Mouse (Mus musculus) gastrocnemius, adult 18-20 months (tissue): Measurements from ENCODE around the gene Tmem192. TPM values are rescaled to one million over a fixed set of nuclear protein-coding genes. Genes with fewer than 3 reads are reported as not detected.

Experiments used
- DNase-seq: peaks from one replicate; pipeline ENCODE4 v3.0.0; 2021; ENCODE audit warnings: low spot score
- long read RNA-seq, 2 experiments: library from polyadenylated mRNA; stranded (forward); transcript quantifications; one replicate each; pipeline ENCODE4 v2.0.0; 2021
- total RNA-seq, 2 experiments: library from RNA; stranded (reverse); gene quantifications; 2 replicates each; pipeline ENCODE4 v1.2.3; 2021

Gene Tmem192
- total RNA-seq, result 10 to 100 TPM; 21.8 TPM
- long read RNA-seq, experiment 1, transcript Tmem192-201 (6 exons, 1,122 nt), result major isoform, 21 of 24 reads
- long read RNA-seq, experiment 1, partial matches to known transcripts, result 0 of 24 reads
- long read RNA-seq, experiment 1, other reads (novel, unspliced or antisense), result 3 of 24 reads
- long read RNA-seq, experiment 2, transcript Tmem192-201 (6 exons, 1,122 nt), result major isoform, 22 of 26 reads
- long read RNA-seq, experiment 2, partial matches to known transcripts, result 0 of 26 reads
- long read RNA-seq, experiment 2, other reads (novel, unspliced or antisense), result 4 of 26 reads

- peak; percentile 97 for DNase-seq
Measured at GRCm38 (mm10) chr8:64946820-64947697, at the start of gene Tmem192. Gene Tmem192 (plus strand): TSS chr8:64947185.

DNA sequence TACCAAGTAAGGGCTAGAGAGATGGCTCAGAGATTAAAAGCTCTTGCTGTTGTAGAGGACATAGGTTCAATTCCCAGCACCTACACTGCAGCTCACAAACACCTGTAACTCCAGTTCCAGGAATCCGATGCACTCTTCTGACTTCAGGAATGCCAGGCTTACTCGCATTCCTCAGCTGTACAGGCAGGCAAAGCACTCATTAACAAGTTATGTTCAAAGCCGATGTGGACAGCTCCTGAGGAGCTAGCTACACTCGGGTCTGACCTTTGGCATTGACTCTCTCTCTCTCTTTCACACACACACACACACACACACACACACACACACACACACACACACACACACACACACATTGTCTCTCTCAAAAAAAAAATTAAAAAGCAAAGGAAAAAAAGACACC lies 48.3 kb upstream of the Tmem192 start:
- no peak for DNase-seq

DNA sequence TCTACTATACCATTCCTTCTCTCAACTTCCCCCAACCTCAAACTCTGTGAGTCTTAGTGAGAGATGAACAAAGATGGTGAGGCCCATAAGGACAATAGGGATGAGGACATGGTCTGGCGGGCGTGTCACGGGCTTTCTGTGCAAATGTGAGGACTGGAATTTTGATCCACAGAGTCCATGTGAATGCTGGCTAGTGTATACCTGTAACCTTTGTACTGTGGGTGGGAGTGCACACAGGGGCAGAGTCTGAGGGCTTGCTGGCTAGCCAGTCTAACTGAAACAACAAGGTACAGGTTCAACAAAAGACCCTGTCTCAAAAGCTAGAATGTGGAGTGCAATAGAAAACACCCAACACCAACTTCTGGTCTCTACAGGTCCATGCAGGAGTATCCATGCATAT lies 46.3 kb upstream of the Tmem192 start:
- no peak for DNase-seq

- no peak for DNase-seq
Measured at GRCm38 (mm10) chr8:64901527-64902156, 45.3 kb upstream of the Tmem192 start.

- DNase-seq, result no peak
Measured at GRCm38 (mm10) chr8:64902191-64902590, 44.8 kb upstream of the Tmem192 start.

- no peak for DNase-seq
Measured at GRCm38 (mm10) chr8:64903778-64904177, 43.2 kb upstream of the Tmem192 start.

- no peak for DNase-seq
Measured at GRCm38 (mm10) chr8:64910026-64910425, 37.0 kb upstream of the Tmem192 start.

GRCm38 (mm10) chr8:64916793-64917192 lies 30.2 kb upstream of the Tmem192 start:
- DNase-seq, result no peak

DNA sequence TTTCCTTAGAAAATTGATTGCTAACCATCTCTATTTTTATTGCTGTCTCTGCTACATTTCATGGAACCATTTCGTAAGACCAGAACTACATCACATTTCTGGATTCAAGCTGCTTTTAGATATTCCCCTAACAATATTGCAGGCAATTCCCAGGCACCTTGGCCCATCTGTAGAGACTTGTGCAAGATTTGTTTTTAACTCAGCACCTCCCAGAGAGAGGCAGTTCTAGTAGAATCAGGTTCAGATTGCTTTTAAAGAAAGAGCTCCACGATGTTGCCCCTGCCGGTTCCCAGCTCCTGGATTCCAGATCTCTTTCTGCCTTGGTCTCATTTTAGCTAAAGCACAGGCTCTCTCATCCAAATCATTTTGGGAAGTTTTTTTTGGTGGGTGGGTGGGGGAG lies 23.7 kb upstream of the Tmem192 start:
- peak; percentile 7 for DNase-seq

DNA sequence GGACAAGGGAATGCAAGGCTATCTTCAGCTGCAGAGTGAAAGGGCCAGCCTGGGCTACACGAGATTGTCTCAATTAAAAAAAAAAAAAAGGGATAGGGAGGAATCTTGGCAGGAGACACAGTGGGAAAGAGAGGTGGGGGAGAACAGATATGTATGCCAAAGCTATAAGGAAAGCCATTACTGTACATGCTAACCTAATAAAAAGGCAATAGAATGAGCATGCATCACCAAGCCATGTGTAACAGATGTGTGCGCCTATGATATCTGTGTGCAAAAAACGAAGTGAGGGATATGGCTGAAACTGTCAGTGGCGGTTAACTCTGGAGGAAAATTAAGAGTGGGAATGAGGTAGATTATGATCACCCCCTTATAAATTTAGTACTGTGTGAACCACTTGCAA lies 21.2 kb upstream of the Tmem192 start:
- DNase-seq, result no peak

GRCm38 (mm10) chr8:64926355-64926754 lies 20.6 kb upstream of the Tmem192 start:
- no peak for DNase-seq

- DNase-seq, result no peak
Measured at GRCm38 (mm10) chr8:64928938-64929337, 18.0 kb upstream of the Tmem192 start.

DNA sequence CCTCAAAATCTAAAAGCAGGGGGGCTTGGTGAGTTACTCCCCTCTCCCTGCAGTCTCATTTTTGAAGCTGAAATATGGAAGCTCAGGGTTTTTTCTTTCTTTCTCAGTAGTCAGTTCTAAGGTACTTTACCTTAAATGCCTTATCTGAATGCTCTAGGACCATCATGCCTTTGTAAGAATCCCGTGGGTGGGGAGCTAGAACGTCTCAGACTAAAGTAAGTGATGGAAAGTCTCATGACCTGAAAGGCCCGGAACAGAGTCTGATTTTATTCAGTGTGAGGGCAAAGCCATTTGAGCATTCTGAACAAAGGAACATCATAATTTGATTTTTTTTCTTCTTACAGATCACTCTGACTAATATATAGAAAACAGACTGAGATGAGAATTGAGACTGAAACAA lies 12.0 kb upstream of the Tmem192 start:
- DNase-seq, result no peak

DNA sequence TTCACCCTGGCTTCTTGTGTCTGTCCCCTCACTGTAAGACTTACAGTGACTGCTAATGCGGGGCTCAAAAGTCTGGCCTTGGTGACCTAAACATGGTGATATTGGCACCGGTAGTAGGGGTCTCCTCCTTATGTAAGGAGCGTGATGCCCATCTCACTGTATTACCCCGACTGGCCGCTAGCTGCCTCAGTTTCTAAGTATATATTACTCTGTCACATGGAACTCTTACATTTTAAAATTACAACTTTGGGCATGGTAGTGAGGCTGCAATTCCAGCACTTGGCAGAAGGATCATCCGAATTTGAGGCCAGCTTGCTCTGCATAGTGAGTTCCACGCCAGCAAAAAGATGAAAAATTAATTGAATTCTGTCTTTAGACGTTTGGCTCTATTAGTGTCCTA lies 6.0 kb upstream of the Tmem192 start:
- no peak for DNase-seq

- peak; percentile 81 for DNase-seq
Measured at GRCm38 (mm10) chr8:64941495-64941894, 5.5 kb upstream of the Tmem192 start.

DNA sequence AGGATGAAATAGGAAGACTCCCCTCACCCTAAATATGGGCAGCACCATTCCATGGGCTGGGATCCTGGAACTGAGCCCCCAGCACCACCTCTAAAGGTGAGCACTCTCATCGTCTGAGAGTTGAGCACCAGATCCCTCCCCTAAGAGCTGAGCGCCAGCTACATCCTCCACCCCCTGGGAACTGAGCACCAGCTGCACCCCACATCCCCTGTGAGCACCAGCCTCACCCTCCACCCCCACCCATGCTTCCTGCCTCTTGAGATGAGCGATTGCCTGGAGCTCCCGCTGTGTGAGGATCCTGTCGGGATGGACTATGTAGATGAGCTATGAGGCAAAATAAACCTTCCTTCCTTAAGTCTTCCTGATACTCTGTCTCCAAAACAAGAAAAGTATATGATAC lies 4.0 kb upstream of the Tmem192 start:
- DNase-seq, result no peak

DNA sequence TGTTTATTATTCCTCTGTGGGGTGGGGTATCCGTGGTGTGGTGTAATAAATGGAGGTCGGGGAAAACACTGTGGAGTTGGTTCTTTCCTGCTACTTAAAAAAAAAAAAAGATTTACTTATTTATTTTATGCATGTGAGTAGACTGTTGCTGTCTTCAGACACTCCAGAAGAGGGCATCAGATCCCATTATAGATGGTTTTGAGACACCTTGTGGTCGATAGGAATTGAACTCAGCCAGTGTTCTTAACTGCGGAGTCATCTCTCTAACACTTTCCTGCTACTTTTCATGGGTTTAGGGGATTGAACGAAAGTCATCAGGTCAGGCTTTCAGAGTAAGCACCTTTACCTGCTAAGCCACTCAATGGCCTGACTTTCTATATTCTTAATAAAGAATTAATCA lies 2.2 kb upstream of the Tmem192 start:
- no peak for DNase-seq

DNA sequence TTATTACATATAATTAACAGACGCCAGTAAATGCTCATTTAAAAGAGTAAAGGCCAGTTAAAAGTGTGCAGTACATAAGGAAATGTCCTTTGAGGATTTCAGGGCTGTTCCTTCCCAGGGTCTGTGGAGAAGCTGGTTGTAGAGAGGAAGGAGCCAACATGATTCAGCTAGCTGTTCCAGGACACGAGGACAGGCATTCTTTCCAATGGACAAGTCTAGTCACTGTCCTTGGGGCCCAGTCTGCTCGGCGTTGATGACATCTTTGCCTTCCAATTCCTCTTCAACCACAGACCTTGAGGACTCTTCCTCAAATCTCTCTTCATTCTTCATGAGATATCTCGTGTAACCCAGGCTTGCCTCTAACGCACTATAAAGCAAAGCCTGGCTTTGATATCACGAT lies 1.4 kb upstream of the Tmem192 start:
- no peak for DNase-seq

DNA sequence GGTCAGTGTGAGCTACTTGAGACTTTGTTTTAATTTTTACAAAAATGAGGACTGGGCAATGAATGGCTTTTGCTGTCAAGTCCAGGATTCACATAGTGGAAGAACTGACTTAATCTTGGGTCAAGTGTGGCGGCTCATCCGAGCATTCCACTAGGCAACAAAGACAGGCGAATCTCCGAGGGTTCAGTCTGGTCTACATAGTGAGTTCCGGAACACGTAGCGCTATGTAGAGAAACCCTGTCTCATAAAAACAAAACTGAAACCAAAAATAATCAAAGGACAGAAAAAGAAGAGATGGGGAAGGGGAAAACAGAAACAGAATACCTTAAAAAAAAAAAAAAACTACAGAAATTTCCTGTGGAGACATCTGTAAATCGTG lies 555 bp upstream of the Tmem192 start:
- DNase-seq, result no peak

DNA sequence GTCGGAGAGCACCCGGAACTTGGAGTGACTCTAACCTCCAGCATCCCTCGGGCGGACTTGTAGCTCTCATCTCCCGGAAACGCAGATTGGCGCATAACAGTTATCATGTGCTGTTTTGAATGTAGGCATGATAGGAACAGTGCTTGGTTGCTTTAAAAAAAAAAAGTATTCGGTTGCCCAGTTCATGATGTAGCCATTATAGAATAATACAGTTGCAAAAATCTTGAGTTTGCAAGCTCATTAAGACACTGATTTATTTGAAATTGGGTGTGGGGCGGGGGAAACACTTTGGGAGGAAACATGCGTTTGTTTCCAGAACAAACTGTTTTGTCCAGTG lies 681 bp downstream of the Tmem192 start:
- DNase-seq, result no peak

- DNase-seq, result no peak
Measured at GRCm38 (mm10) chr8:64948371-64948770, 1.4 kb downstream of the Tmem192 start.

- DNase-seq, result no peak
Measured at GRCm38 (mm10) chr8:64952101-64952500, 5.1 kb downstream of the Tmem192 start.

GRCm38 (mm10) chr8:64959025-64959424 lies 12.0 kb downstream of the Tmem192 start:
- no peak for DNase-seq
